Mouse (Mus musculus) urinary bladder, postnatal 14 days (tissue): ENCODE measurements around the gene Kars.

ENCODE experiments used
- DNase-seq: peaks from one replicate; pipeline ENCODE4 v3.0.0; 2021; ENCODE audit warnings: low spot score

Kars gene

DNA sequence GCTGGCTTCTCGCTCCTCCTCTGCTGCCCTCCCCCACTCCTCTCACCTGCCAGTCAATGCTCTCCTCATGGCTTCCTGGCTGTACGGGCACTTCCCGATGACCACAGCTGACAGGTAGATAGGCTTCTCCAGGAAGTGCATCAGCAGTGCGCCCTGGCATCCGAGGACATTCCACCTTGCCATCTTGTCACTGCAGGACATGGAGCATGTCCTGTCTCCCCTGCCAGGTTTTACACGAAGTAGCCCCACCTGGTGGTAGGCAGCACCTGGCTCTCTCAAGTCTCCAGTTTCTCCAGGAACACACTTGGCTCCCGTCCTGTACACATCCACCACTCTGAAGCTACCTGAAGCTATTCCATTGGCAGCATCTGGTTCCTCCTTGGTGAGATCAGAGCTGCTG is 29.0 kb downstream of the Kars start:
- DNase-seq: no peak

- peak; percentile 18 for DNase-seq
These were observed 33.0 kb downstream of the Kars start for GRCm38 (mm10) chr8:111978147-111978546.

GRCm38 (mm10) chr8:111976326-111976725 is 34.8 kb downstream of the Kars start:
- DNase-seq: no peak

DNA sequence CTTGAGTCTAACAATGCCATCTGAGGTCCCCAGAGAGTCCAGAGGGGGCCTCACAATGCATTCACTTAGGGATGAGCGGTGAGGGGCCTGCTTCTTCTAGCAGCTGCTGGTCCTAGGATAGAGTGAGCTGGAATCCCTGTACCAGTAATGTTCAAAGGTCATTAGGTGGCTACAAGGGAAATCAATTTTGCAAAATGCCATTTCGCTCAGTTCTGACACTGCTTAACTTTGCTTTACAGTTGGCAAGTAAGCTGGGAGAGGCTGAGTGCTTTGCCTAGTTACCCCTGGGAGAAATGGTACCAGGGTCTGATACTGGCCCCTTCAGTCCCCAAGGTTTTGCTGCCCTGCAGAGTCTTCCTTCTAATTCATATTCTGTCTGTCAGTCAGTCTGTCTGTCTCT is 35.4 kb downstream of the Kars start:
- DNase-seq: no peak

DNA sequence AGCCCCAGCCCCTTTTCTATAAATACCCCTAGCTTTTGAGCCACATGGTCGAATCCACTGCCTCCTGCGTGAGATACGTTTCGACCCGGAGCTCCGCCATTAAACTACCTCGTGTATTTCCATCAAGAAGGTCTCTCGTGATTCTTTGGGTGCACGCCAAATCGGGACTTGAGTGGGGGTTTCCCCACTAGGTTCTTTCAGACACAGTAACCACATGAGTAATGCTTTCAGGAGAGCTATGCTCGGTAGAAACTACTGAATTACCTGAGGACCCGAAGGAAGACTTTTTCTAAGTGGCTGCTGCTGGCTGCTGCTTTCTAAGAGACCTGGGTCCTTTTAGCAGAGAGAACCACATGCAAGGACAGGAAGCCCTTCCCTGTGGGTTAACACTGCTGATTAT is 37.0 kb downstream of the Kars start:
- DNase-seq: no peak

- no peak for DNase-seq
These were observed 42.1 kb downstream of the Kars start for GRCm38 (mm10) chr8:111968991-111969390.

GRCm38 (mm10) chr8:111968541-111968940 is 42.6 kb downstream of the Kars start:
- DNase-seq: no peak

DNA sequence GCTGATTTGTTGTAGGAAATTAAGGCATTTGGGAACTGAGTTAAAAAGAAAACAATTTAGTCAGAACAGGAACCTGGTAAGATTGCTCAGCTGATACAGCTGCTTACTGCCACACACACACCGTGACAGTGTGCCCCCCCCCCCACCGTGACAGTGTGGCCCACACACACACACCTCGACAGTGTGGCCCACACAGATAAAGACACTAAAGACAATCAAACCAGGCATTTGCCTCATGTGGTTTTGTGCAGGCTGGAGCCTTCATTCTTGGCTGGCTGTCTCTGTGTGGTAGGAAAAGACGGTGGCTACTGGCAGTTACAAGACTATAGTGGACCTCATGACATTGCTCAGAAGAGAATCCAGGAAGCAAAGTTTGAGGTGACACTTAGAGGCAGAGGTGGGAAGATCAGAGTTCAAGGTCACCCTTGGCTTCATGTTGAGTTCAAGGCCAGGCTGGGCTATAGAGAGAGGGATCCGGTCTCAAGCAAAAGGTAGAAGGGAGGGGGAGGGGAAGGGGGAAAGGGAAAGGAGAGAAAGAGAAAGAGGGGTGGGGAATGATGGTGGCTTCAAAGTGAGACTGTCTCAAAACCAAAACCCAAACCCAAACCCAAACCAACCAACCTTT is 43.8 kb downstream of the Kars start:
- no peak for DNase-seq

DNA sequence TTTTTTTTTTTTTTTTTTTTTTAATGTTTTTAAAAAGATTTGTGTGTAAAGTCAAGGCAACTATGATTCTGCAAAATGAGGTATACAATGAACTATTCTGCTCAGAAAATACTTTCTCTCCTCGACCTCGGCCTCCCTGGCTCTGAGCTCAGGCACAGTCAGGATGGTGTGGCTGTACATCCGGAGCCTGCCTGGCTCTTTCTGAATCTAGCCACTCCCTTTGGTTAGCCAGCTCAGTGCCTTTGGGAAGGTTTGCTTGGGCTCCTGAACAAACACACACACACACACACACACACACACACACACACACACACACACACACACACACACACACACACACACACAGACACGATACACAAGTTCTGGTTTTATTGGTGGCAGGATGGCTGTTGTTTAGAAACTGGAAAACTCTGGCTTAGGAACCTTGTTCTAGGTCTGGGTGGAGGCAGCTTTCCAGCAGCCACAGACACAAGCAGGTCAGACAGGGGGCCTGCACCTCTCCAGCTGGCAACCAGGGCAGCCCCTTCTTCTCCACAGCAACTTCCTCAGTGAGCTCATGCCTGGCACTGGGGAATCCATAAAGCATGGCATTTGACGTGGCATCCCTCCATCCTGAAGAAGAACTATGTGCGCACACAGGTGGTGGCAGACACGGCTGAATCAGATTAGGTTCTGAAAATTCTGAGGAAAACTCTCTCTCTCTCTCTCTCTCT is 46.1 kb downstream of the Kars start:
- no peak for DNase-seq

DNA sequence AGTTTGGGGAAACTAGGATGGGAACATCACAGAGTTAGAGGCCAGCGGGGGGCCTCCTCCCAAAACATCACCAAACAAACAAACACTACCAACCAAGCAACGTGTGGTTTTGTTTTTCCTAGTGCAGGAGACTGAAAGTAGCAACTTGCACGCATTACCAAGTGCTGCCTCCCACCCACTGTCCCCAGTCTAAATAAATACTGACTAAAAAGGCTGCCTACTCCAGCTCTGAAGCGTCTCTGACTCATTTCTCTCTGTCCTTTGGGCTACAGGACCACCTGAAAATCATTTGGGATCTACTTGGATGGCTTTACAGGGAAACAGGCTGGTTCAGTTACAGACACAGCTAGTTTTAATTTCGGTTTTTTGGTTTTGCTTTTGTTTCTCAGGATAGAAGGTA is 46.8 kb downstream of the Kars start:
- no peak for DNase-seq

DNA sequence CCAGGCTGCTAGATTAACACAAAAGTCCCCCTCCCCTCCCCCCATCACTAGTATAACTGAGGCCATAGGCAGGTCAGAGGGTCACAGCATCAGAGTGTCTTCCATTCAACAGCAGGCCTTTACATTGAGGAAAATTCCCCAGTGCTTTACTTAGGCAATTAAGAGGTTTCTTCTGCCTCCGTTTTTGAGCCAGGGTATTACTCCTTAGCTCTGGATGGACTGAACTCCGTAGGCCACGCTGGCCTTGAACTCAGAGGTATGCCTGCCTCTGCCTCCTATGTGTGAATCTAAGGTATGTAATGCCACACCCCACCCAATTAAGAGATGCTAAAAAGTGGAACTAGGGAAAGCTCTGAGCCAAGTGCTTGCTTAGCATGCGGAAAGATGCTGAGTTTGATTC is 47.6 kb downstream of the Kars start:
- no peak for DNase-seq

DNA sequence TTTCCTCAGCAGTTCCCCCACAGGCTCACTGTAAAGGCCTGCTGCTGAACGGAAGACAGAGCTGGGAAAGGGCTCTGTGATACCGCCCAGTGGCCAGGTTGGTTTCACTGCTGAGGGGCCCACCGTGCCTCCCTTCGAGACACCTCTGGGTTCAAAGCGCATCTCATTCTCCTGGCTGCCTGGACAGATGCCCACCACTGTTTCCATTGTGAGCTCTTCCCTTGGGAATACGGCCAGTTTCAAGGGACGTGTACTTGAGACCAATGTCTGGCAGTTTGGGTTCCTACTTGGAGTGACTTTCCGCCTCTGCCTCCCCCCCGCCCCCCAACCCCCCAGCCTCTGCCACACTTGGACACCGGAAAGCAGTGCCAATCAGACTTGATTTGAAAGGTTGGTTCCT is 48.0 kb downstream of the Kars start:
- DNase-seq: no peak

- DNase-seq: no peak
These were observed 48.5 kb downstream of the Kars start for GRCm38 (mm10) chr8:111962589-111962988.

DNA sequence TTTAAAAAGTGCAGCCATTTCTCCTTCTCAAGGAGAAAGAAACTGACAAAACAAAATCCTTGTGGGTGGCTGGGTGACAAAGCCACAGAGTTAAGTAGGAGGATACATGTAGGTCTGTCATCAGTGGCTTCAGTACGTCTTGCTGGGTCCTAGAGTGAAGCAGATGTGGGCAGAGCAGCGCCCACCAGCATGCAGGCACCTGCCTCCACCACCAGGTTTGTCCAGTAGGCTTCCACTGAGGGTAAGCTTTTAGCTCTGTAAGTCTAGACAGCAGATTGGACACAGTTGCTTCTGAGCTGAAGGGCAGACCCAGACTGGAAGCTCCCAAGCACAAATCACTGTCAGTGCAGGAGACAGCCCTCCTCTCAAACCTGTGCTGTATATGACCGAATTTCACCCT is 49.8 kb downstream of the Kars start:
- DNase-seq: no peak

- no peak for DNase-seq
These were observed 50.4 kb downstream of the Kars start for GRCm38 (mm10) chr8:111960591-111961321.

DNA sequence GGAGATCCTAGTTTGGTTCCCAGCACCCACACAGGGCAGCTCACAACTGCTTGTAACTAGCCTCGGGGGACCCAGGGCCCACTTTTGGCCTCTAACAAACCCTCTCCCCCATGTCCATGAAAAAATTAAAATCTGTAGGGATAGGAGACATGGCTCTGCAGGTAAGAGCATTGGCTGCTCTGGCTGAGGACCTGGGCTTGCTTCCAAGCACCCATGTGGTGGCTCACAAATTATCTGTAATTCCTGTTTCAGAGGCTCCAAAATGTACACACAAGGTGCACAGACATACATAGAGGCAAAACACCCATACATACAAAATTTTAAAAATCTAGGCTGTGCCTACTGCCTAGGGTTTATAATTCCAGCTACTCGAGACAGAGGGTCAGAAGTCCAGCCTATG is 53.9 kb downstream of the Kars start:
- DNase-seq: no peak

DNA sequence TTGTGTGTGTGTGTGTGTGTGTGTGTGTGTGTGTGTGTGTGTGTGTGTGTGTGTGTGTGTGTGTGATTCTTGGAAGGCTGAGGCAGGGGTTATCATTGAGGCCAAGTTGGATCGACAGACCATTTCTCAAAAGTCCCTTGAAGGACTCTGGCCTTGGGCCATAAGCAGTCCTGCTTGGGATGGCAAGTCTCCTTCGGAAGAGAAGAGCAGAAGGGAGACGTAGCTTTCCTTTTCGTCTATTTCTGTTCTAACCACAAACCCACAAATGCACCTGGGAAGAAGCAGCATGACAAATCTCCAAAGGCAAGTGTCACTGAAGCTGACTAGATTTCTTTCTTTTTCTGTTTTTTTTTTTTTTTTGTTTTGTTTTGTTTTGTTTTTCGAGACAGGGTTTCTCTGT is 55.2 kb downstream of the Kars start:
- no peak for DNase-seq

DNA sequence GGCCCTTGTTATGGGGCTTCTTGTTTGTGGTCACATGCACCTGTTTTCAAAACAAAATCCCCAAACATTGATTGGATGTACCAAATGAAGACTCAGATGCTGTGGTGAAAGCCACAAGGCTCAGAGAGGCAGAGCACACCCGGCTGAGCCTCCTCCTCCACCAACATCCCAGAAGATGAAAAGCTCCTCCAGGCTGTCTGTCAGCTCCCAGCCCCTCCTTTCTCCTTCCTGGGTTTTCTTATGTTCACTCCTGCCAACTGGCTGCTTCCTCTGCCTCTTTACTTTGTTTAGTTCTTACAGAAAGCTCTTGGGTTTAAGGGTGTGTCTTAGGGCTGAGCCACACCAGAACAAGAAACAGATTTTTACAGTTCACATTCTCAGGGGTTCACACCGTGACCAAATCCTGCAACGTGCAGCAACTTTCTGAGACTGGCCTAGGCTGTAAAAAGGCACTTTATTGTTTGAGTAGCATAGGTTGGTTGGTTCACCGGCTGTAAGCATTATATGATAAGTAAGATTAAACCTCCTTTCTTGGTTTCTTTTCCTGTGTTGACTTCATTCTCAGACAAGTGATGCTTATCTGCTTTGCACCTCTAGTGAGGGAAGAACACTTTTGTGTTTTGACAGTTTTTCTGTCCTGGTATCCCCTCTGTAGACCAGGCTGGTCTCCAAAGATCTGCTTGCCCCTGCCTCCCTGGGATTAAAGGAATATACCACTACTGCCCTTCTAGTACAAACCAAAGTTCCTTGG is 56.1 kb downstream of the Kars start:
- DNase-seq: no peak

DNA sequence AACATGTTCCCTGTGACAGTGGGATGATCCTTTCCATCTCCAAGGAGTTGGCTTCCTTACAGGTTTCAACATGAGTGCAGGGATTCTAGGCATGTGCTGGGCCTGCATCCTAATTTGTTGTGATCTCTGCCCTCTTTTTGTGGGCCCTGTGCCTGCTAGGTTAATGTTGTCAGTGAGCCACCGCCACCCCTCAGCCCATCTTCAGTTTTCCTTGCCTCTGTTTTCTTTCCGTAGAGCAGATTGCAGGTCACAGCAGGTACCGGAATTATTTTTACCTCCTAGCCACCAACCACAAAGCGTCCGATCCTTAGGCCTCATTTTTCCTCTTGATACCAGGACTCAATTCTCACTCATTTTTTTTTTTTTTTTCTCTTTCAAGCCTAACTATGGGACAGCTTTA is 59.2 kb downstream of the Kars start:
- DNase-seq: no peak

DNA sequence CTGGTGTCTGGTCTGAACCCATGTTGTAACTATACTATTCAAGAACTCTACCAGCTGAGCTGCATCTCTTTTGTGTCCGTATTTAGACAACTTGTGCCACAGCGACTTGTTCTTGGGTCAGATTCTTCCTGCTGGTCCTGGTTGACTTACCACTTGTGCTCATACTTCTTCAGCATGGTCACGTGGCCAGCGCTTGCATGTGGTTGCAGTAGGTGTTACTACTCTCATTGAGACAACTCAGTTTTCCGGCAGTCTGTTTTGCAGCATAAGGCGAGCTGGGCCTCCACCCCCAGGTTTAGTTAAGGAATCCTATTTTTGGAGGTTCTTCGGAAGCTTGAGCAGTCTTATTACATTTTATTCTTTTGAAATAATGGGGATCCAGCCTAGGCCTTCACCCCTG is 59.8 kb downstream of the Kars start:
- DNase-seq: no peak

- no peak for DNase-seq
These were observed 60.3 kb downstream of the Kars start for GRCm38 (mm10) chr8:111950846-111951245.

DNA sequence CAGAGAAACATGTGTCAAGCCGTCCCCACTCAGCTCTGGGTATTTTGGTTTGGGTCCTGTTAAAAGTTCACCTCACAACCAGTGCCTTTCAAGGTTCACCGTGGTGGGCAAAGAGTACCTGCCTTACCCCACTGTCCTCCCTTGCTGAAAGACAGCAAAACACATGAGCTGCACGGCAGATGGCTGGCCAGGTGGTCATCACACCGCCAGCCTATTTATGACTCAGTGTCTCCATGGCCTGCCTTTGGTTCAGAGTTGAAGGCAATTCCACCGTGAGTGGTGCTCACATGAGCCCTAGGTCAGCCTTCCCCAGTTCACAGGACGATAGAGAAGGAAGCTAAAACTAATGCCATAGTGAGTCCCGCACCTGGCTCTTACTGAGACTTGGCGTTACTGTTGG is 63.2 kb downstream of the Kars start:
- DNase-seq: no peak

GRCm38 (mm10) chr8:111947144-111947543 is 64.0 kb downstream of the Kars start:
- no peak for DNase-seq
